Mouse (Mus musculus) megakaryocyte, embryonic 14.5 days (primary cell): Measurements from ENCODE around the gene 4930519G04Rik. TPM values are rescaled to one million over a fixed set of nuclear protein-coding genes. Genes with fewer than 3 reads are reported as not detected.
A peak's percentile ranks its signal among the peaks of the same experiment; 100 is the strongest.
"Not testable (repeated sequence)": the region's sequence is repeated elsewhere in the genome, so short reads cannot be mapped to it uniquely, and the experiment has no call there.

Source experiments
- H3K27me3 ChIP-seq: replicated peaks from 2 replicates; pipeline ENCODE3; 2012; ENCODE audit warnings: inconsistent platforms
- H3K36me3 ChIP-seq: replicated peaks from 2 replicates; pipeline ENCODE3; 2012; ENCODE audit warnings: low read length, inconsistent platforms, mixed read lengths
- H3K4me1 ChIP-seq: 2 replicates; pipeline ENCODE4 v1.6.1; 2012; ENCODE audit warnings: inconsistent platforms
- H3K4me3 ChIP-seq: replicated peaks from 2 replicates; pipeline ENCODE3; 2012; ENCODE audit warnings: moderate library complexity, mild to moderate bottlenecking, inconsistent platforms
- H3K9me3 ChIP-seq: 2 replicates; pipeline ENCODE4 v1.6.1; 2012; ENCODE audit warnings: inconsistent platforms
- FLI1 ChIP-seq: IDR thresholded peaks from 2 replicates; pipeline ENCODE4 v1.6.1; 2012; ENCODE audit warnings: low read length, inconsistent platforms, mixed read lengths
- GATA1 ChIP-seq: IDR thresholded peaks from 3 replicates; pipeline ENCODE4 v1.6.1; 2012; ENCODE audit warnings: mixed read lengths, low read length, inconsistent platforms, borderline replicate concordance
- polyA plus RNA-seq: library from polyadenylated mRNA; stranded (reverse); fragments of >175 nt; gene quantifications from 2 replicates; pipeline ENCODE4 v1.2.3, GENCODE M21; 2012; ENCODE audit warnings: low replicate concordance; ENCODE audit not compliant: insufficient read depth

4930519G04Rik gene
- 0.20 TPM in 1 of 2 replicates, not detected in the other for polyA plus RNA-seq

DNA sequence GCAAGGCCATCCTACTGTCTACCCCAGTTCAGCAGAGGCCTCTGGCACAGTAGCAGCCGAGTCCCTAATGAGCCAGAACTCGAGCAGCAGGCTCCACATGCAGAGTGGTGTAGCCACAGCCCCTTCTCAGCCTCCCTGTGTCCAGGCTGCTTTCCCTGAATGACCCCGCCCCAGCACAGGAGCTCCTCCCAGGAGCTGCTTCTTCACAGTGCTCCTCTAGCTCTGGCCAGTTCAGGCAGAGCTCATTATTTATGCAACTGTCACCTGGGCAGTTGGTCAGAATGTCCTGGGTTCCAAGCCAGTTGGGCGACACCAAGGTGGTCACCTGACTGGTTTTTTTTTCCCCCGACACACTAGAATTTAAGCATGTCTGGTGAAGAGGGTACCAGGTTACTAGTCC, at the start of gene 4930519G04Rik:
4930519G04Rik (plus strand) TSS at position 301 of the 400 bp plus-strand sequence.
- H3K36me3 ChIP-seq, H3K4me3 ChIP-seq, H3K4me1 ChIP-seq, H3K9me3 ChIP-seq: not testable (repeated sequence)
- H3K27me3 ChIP-seq = peaks cover 47% of the 10 kb centered on the region

DNA sequence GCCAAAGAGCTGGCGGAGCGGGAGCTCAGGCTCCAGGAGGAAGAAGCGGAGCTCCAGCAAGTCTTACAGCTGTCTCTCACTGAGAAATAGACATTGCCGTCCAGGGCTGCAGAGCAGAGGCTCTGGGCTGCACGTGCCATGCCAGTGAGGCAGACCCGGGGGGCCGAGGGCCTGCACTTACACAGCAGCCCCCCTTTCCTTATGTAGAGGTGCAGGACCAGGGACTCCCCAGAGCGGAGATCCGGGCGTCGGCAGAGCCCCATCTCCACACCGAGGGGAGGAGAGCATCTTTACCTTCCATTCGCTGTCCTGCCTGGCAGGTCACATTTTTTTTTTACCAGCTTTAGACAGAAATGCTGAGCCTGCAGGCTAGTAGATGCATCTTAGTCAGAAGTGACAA, 49.1 kb upstream of the 4930519G04Rik start:
- Histone ChIP-seq H3K36me3 (peaks cover 72% of the 10 kb centered on the region), H3K4me3 (no peak overlapping the region), H3K27me3 (no peaks in the 10 kb centered on the region), H3K4me1 (peaks cover 61% of the 10 kb centered on the region), H3K9me3 (no peaks in the 10 kb centered on the region)
- no peak for TF ChIP-seq FLI1
- no peak for TF ChIP-seq GATA1

DNA sequence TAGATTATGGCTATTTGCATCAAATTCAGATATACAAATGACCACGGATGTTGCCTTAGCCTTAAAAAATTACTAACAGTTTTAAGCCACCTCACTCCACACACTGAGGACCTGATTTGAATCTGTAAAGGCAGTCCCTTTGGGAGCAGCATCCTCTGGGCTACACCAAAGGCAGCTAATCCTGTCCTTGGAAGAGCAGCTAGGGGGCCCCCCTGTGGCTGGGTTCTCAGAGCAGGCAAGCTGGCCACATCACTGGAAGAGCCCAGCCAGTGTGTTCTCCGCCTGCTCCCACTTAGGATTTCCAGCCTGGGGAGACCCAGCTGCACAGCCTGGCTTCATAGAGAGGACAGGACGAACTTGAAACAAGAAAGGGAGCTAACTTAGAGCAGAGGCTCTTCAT, 48.5 kb upstream of the 4930519G04Rik start:
- no peak for TF ChIP-seq FLI1
- no peak for TF ChIP-seq GATA1
- peaks cover 72% of the 10 kb centered on the region for H3K36me3 ChIP-seq
- peak overlapping the region; percentile 53 for H3K4me3 ChIP-seq
- H3K4me1 ChIP-seq = peaks cover 68% of the 10 kb centered on the region
- no peaks in the 10 kb centered on the region for H3K9me3 ChIP-seq
- no peaks in the 10 kb centered on the region for H3K27me3 ChIP-seq

DNA sequence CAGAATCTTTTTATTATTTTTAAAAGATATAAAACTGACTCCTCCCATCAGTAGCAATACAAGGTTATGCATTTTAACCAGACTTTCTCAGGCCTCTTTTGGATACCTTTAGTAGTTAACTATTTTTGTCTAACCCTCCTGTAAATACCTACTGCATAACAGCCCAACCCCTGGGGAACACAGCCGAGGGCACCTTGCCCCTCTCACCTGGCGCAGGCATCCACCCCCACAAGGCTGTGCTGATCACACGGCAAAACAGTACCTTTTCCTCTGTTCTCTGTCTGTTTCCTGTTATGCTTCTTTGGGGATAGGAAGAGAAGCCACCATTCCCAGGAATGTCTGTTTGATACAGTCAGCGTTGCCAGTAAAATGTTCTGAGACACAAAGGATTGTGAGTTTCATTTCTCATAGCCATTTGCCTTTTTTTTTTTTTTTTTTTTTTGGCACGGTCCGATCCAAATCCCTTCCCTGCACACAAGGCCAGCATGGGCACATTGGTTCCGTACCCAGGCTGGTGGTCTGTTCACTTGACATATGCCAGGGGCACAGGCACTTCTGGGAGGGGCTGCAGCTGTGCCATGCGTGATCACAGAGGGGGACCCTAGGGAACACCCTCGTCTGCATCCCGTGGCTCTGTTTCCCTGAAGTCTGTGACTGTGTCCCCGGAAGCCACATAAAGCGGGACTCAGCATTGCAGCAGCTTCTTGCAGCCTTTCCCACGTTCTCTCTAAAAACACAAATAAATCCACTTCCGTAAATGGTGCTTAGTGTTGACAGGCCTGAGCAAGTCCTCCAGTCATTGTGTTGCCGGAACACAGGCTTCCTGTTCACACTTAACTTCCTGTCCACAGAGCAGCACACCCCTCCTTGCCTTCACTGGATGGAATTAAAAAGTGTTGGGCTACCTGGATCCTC, 47.8 kb upstream of the 4930519G04Rik start:
- Histone ChIP-seq H3K4me1 (peaks cover 70% of the 10 kb centered on the region), H3K4me3 (peak overlapping the region; percentile 92)

DNA sequence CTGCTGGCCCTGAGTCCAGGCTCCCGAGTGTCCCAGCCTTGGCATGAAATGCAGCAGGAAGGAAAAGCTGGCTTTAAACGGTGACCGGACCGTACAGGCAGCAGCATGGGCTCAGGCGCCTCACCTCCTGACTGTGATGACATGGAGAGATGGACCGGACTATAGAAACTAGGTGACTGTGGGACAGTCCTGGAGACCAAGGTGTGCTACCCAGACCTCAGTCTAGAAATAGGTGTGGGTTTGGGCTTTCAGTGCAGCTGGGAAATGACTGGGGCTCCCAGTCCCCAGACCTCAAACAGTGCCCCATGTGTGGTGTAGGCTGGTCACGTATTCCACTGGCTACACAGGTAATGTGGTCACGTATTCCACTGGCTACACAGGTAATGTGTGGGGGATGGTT, 46.8 kb upstream of the 4930519G04Rik start:
- peaks cover 70% of the 10 kb centered on the region for H3K36me3 ChIP-seq

More for the DNA sequence above, 47.8 kb upstream of the 4930519G04Rik start:
- no peaks in the 10 kb centered on the region for H3K27me3 ChIP-seq
- no peak for TF ChIP-seq GATA1
- no peak for TF ChIP-seq FLI1
- no peaks in the 10 kb centered on the region for H3K9me3 ChIP-seq
- peaks cover 71% of the 10 kb centered on the region for H3K36me3 ChIP-seq

DNA sequence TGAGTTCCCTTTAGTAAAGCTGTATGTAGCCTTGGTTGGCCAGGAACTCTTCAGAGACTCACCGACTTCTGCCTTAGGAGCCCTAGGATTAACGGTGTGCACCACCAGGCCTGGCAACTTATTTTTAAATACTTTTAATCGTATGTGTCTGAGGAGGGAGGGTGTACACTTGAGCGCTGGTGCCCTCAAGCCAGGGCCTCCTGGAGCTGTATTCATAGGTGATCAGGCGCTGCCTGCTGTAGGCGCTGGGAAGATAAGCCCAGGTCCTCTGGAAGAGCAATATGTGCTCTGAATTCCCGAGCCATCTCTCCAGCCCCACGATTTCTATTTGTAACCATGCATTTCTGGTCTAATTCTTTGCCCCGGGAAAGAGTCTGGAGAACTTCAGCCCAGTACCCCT, 46.4 kb upstream of the 4930519G04Rik start:
- Histone ChIP-seq H3K4me1 (peaks cover 83% of the 10 kb centered on the region), H3K4me3 (peak overlapping the region; percentile 92), H3K36me3 (peaks cover 67% of the 10 kb centered on the region), H3K9me3 (no peaks in the 10 kb centered on the region), H3K27me3 (no peaks in the 10 kb centered on the region)
- TF ChIP-seq FLI1 (no peak), GATA1 (no peak)

More for the DNA sequence above, 46.8 kb upstream of the 4930519G04Rik start:
- Histone ChIP-seq H3K4me1 (peaks cover 79% of the 10 kb centered on the region), H3K27me3 (no peaks in the 10 kb centered on the region), H3K4me3 (peak overlapping the region; percentile 92), H3K9me3 (no peaks in the 10 kb centered on the region)
- TF ChIP-seq GATA1 = no peak
- no peak for TF ChIP-seq FLI1

DNA sequence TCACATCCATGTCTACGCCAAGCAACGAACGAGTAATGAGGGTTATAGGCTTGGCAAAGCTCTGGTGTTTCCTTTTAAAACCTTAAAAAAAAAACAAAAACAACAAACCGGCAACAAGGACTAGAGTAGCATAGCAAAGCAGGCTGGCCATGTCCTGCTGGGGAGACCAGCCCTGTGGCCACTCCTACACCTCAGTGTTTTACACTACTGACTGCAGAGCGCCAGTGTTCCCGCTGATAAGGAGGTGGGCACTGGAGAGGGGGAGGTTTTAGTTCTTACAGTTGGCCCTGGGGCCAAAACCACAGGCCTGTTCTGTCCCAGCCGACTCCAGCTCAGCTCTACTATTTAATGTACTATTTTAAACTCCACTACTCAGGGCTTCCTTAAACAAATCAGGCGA, 46.0 kb upstream of the 4930519G04Rik start:
- peaks cover 66% of the 10 kb centered on the region for H3K36me3 ChIP-seq
- H3K27me3 ChIP-seq = no peaks in the 10 kb centered on the region
- H3K4me3 ChIP-seq = peak overlapping the region; percentile 92
- TF ChIP-seq FLI1 (no peak), GATA1 (no peak)
- H3K4me1 ChIP-seq = peaks cover 88% of the 10 kb centered on the region
- H3K9me3 ChIP-seq = no peaks in the 10 kb centered on the region

DNA sequence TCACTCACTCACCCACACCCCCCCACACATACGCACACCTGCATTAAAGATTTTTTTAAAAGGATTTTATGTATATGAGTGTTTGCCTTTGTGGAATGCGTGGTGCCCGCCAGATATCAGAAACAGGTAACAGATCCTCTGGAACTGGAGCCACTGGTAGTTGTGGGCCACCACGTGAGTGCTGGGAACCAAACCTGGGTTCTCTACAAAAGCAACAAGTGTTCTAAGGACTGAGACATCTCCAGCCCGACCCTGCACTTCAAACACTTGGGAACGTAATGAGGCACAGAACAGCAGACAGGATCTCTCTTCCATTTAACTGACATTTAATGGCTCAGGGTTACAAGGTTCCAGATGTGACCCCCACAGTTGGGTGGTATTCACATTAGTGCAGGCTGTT, 45.6 kb upstream of the 4930519G04Rik start:
- peaks cover 62% of the 10 kb centered on the region for H3K36me3 ChIP-seq
- TF ChIP-seq FLI1 = no peak
- no peak for TF ChIP-seq GATA1
- peak overlapping the region; percentile 92 for H3K4me3 ChIP-seq
- no peaks in the 10 kb centered on the region for H3K9me3 ChIP-seq
- no peaks in the 10 kb centered on the region for H3K27me3 ChIP-seq
- H3K4me1 ChIP-seq = peaks cover 92% of the 10 kb centered on the region

DNA sequence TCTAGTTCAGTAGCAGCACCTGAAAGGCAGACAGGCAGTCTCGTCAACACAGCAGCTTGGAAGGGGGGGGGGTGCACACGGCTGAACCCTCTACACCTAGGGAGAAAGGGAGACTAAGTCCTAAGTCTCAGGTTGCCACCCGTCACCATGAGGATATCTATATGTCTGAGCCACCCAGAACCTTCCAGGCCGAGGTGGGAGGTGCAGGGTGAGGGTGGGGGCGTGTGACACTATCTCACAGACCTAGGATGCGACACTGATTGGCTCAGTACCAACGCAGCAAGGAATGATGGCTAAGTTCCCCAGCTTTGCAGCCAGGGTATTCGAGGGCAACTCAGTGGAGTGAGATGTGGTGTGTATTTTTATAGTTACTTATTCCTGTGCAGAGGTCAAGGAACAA, 45.1 kb upstream of the 4930519G04Rik start:
- H3K36me3 ChIP-seq = peaks cover 57% of the 10 kb centered on the region
- TF ChIP-seq FLI1 (no peak), GATA1 (no peak)
- H3K27me3 ChIP-seq = no peaks in the 10 kb centered on the region
- H3K4me3 ChIP-seq = peak overlapping the region; percentile 65
- H3K9me3 ChIP-seq = no peaks in the 10 kb centered on the region
- peaks cover 95% of the 10 kb centered on the region for H3K4me1 ChIP-seq

DNA sequence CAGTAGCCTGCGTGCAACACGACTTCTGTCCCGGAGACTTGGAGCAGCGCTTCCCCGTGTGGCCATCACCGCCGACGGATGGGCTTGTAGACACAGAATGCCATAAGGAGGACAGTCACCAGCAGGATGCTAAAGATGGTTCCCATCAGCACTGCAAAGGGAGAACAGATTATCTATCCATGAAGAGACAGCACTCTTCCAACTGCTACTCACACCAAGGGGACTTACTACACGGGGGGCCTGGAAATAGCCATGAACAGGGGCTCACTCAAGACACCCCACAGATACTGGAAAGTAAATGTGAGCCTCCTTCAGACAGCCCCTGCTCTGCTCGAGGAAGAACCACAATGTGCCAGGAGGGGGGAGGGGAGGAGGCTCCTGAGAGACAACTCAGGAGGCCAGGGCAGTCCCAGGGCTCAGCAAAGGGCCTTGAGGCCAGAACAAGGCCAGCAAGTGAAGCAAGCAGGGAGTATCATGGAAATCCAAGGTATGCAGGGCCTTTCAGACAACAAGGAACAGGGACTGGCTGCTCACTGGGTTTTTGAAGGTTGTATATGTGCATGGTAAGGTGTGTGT, 44.2 kb upstream of the 4930519G04Rik start:
- TF ChIP-seq FLI1 = no peak
- TF ChIP-seq GATA1 = no peak
- Histone ChIP-seq H3K4me3 (peak overlapping the region; percentile 33), H3K27me3 (no peaks in the 10 kb centered on the region), H3K4me1 (peaks cover 90% of the 10 kb centered on the region), H3K36me3 (peaks cover 48% of the 10 kb centered on the region), H3K9me3 (no peaks in the 10 kb centered on the region)
